Mouse (Mus musculus) forebrain, postnatal 0 days (tissue): ENCODE results near the gene Dram1. TPM values are rescaled to one million over a fixed set of nuclear protein-coding genes. Genes with fewer than 3 reads are reported as not detected.
A peak's percentile ranks its signal among the peaks of the same experiment; 100 is the strongest.
"Not testable (repeated sequence)": the region's sequence is repeated elsewhere in the genome, so short reads cannot be mapped to it uniquely, and the experiment has no call there.

Experiments used
- ATAC-seq: fragments of 200-750 bp; cut with Nextera tagmentation; 2 replicates; pipeline ENCODE4 v1.8.0; 2017; ENCODE audit warnings: mild to moderate bottlenecking, moderate library complexity
- DNase-seq: peaks from one replicate; pipeline ENCODE4 v3.0.0-alpha.2; 2015
- H3K27ac ChIP-seq: fragments of 300-500 bp; sonication (generic); 2 replicates; pipeline ENCODE4 v1.5.1; 2014; ENCODE audit warnings: low read depth, mild to moderate bottlenecking, antibody characterized with exemption, low read length, moderate library complexity, mixed read lengths
- H3K27me3 ChIP-seq: fragments of 300-500 bp; sonication (generic); 2 replicates; pipeline ENCODE4 v1.6.1; 2014; ENCODE audit warnings: mild to moderate bottlenecking, low read length, mixed read lengths; ENCODE audit not compliant: insufficient read depth
- H3K36me3 ChIP-seq: fragments of 300-500 bp; sonication (generic); 2 replicates; pipeline ENCODE4 v1.6.1; 2014; ENCODE audit warnings: mild to moderate bottlenecking, moderate library complexity; ENCODE audit not compliant: insufficient read depth
- H3K4me1 ChIP-seq: fragments of 300-500 bp; sonication (generic); 2 replicates; pipeline ENCODE4 v1.6.1; 2014; ENCODE audit warnings: antibody characterized with exemption; ENCODE audit not compliant: insufficient read depth
- H3K4me2 ChIP-seq: fragments of 300-500 bp; sonication (generic); 2 replicates; pipeline ENCODE4 v1.6.1; 2014; ENCODE audit warnings: low read depth, mild to moderate bottlenecking, moderate library complexity
- H3K4me3 ChIP-seq: fragments of 300-500 bp; sonication (generic); 2 replicates; pipeline ENCODE4 v1.5.1; 2014; ENCODE audit warnings: low read depth, low read length, mixed read lengths
- H3K9ac ChIP-seq: fragments of 300-500 bp; sonication (generic); 2 replicates; pipeline ENCODE4 v1.6.1; 2014; ENCODE audit warnings: mild to moderate bottlenecking
- H3K9me3 ChIP-seq: fragments of 300-500 bp; sonication (generic); 2 replicates; pipeline ENCODE4 v1.6.1; 2016; ENCODE audit warnings: low read length
- CTCF ChIP-seq: sonication (generic); IDR thresholded peaks from 2 replicates; pipeline ENCODE4 v1.5.1; 2016; ENCODE audit warnings: antibody characterized with exemption, control low read depth, low read depth
- WGBS: fragments of 180-500 bp; shearing (Covaris S2); extraction: QIAGEN DNeasy Blood & Tissue Kit; methylation state at CpG from one replicate; pipeline ENCODE4 v1.1.7; 2014; 5-methylcytosine and 5-hydroxymethylcytosine counted together
- polyA plus RNA-seq: library from polyadenylated mRNA; unstranded; fragments of >200 nt; fragmentation: Nextera tagmentation; extraction: Ambion mirVana; gene quantifications from 2 replicates; pipeline ENCODE4 v1.2.1, GENCODE M21; 2015
- total RNA-seq: library from RNA; depleted of rRNA; stranded (reverse); fragments of >200 nt; gene quantifications from 2 replicates; pipeline ENCODE4 v1.2.3, GENCODE M21; 2014

The Dram1 gene
- total and polyA plus RNA-seq, 2 experiments from 2014 or later: 0.62 to 0.92 TPM

DNA sequence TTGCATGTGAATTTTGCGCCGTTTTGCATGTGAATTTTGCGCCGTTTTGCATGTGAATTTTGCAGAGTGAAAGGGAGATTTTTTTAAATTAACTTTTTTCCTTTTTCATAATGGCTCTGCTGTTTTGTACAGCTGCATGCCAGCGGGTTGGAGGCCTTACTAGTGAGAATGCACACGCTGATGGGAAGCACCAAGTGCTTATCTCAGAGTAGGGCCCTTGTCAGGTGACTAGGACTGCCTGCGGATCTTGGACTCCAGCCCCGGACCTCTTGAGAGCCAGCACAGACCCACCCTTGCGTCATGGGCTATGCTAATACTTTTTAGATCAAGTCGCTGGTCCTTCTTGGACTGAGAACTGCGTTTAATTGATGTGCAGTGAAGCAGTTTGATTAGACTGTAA is 1.1 kb upstream of the Dram1 start:
- Histone ChIP-seq H3K4me1 (0 out of 2 replicates have a peak, but pooled peaks cover 7% of the 10 kb centered on the region), H3K9me3 (no peaks in the 10 kb centered on the region), H3K27ac (peak overlapping the region; percentile 92), H3K9ac (peak overlapping the region; percentile 74), H3K4me3 (peak overlapping the region; percentile 82), H3K27me3 (no peaks in the 10 kb centered on the region), H3K36me3 (no peaks in the 10 kb centered on the region), H3K4me2 (peak overlapping the region; percentile 73)
- ATAC-seq: 0 out of 2 replicates have a peak, but pooled peaks have one; percentile 17
- peak; percentile 33 for DNase-seq
- no peak for TF ChIP-seq CTCF
- WGBS: 2% methylated on average over 11 of the region's 11 CpGs

DNA sequence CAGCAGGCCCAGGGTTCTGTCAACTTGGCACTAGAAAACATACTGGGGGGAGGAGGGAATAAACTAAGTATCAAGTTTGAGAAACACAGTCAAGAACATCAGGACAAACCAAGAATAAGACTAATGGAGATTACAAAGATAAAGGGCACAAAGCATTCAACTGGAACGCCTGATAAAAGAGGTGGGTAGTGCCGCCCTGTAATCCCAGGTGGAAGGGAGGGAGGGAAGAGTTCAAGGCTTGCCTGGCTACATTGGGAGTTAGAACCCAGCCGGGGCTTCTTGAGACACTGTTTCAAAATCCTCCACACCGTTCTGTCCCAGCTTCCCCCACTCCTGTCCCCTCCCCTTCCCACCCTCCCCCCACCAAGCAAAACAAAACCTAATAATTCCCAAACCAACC is 1.2 kb downstream of the Dram1 start:
- no peaks in the 10 kb centered on the region for H3K36me3 ChIP-seq
- H3K9ac ChIP-seq: no peak overlapping the region
- no peak for TF ChIP-seq CTCF
- H3K4me1 ChIP-seq: 0 out of 2 replicates have a peak, but pooled peaks cover 7% of the 10 kb centered on the region
- DNase-seq (no peak), ATAC-seq (no peak)
- no peaks in the 10 kb centered on the region for H3K9me3 ChIP-seq
- no peak overlapping the region for H3K4me3 ChIP-seq
- no peak overlapping the region for H3K4me2 ChIP-seq
- no peak overlapping the region for H3K27ac ChIP-seq
- 79% methylated on average over 4 of the region's 4 CpGs for WGBS
- H3K27me3 ChIP-seq: no peaks in the 10 kb centered on the region

DNA sequence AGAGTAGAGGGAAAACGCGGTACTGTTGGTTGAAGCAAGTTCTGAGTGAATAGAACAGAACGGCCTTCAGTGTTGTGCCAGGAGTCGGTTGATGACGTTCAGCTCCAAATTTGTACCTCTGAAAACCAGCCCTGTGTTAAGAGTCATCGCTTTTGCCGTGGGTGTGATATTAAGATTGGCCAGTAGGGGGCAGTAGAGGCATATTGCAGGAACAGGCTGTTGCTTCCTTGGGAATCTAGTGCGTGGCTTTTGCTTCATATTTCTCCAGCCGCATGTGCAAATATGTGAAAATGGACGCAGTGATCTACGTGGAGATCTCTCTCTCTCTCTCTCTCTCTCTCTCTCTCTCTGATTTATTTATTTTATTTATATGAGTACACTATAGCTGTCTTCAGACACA is 2.1 kb downstream of the Dram1 start:
- DNase-seq (peak; percentile 91), ATAC-seq (peak; percentile 37)
- Histone ChIP-seq H3K9me3 (no peaks in the 10 kb centered on the region), H3K27me3 (no peaks in the 10 kb centered on the region), H3K36me3 (no peaks in the 10 kb centered on the region), H3K4me3 (no peak overlapping the region), H3K27ac (no peak overlapping the region), H3K9ac (no peak overlapping the region), H3K4me1 (0 out of 2 replicates have a peak, but pooled peaks cover 7% of the 10 kb centered on the region), H3K4me2 (peak overlapping the region; percentile 40)
- WGBS: 3% methylated on average over 11 of the region's 11 CpGs
- peak; percentile 98 for TF ChIP-seq CTCF

DNA sequence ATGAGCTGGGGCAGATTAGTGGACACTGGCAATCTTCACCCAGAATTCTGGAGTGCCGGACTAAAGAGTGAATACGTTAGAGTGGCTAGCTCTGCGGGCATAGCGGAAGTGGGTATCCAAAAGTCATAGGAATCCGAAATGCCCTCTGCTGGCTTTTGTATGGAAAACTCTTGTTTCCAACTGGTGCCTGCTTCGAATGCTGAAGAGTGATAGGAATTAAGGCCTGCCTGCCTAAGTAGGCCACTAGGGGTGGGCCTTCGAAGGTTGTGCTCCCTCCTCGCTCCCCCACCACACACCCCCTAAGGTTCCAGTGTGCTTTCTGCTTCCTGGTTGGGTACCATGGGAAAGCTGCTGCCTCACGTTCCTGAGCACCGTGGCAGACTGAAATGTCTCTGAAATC is 3.9 kb downstream of the Dram1 start:
- TF ChIP-seq CTCF: peak; percentile 35
- DNase-seq: peak; percentile 9
- H3K27ac ChIP-seq: no peak overlapping the region
- no peaks in the 10 kb centered on the region for H3K4me1 ChIP-seq
- ATAC-seq: no peak
- no peak overlapping the region for H3K4me2 ChIP-seq
- no peak overlapping the region for H3K4me3 ChIP-seq
- H3K27me3 ChIP-seq: no peaks in the 10 kb centered on the region
- no peaks in the 10 kb centered on the region for H3K36me3 ChIP-seq
- H3K9ac ChIP-seq: no peak overlapping the region
- 35% methylated on average over 10 of the region's 10 CpGs for WGBS
- H3K9me3 ChIP-seq: no peaks in the 10 kb centered on the region

DNA sequence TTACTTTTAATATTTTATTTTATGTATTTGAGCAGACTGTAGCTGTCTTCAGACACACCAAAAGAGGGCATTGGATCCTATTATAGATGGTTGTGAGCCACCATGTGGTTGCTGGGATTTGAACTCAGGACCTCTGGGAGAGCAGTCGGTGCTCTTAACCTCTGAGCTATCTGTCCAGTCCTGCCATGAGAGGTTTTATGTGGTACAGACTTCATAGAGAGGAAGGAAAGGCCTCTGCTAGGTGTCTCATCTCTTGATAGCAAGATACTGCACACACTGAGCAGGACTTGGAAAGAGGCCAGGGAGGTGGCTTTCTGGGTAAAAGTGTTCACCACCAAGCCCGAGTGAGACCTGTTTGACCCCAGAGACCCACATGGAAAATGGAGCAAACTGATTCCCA is 5.9 kb downstream of the Dram1 start:
- H3K4me1 ChIP-seq, H3K4me3 ChIP-seq, DNase-seq, ATAC-seq, H3K4me2 ChIP-seq, H3K27me3 ChIP-seq, H3K9me3 ChIP-seq, H3K36me3 ChIP-seq, H3K9ac ChIP-seq, H3K27ac ChIP-seq: not testable (repeated sequence)
- 80% methylated on average over 2 of the region's 2 CpGs for WGBS

DNA sequence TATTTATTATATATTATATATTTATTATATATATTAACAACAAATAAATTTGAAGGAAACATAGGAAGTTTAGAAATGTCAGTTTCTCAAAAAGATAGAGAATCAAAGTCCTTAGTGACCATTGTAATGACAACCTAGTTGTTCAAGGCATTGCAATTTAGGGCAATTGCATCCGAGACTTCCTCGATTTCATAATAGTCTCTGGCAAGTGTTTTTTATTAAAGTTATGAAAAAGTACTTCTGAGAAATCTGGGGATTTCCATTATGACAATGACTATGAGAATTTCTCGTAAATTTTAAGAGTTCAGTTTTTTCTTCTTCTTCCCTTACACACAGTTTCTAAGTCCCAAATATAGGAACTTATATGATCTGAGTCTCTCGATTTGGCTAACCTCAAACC is 6.4 kb downstream of the Dram1 start:
- H3K4me3 ChIP-seq: no peak overlapping the region
- H3K9ac ChIP-seq: no peak overlapping the region
- no peaks in the 10 kb centered on the region for H3K27me3 ChIP-seq
- WGBS: 94% methylated on average over 4 of the region's 4 CpGs
- H3K36me3 ChIP-seq: no peaks in the 10 kb centered on the region
- H3K4me1 ChIP-seq: no peaks in the 10 kb centered on the region
- no peak for ATAC-seq
- no peak for TF ChIP-seq CTCF
- no peaks in the 10 kb centered on the region for H3K9me3 ChIP-seq
- DNase-seq: no peak
- H3K4me2 ChIP-seq: no peak overlapping the region
- H3K27ac ChIP-seq: no peak overlapping the region

DNA sequence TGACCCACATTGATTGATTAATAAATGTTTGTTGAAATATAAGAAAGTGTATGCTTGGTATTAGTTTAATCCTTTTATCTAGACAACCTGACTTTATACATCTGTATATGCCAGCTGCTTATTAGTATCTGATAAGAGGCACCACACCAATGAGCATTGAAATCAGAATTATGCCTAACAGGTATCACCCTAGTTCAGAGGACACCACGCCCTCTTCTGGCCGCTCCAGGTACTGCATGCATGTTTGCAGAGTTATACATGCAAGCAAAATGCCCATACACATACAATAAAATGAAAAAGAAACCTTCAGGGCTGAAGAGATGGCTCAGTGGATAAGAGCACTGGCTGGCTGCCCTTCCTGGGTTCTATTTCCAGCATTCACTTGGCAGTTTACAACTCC is 7.1 kb downstream of the Dram1 start:
- ATAC-seq: no peak
- Histone ChIP-seq H3K4me3 (no peak overlapping the region), H3K4me1 (no peaks in the 10 kb centered on the region), H3K4me2 (no peak overlapping the region), H3K27ac (no peak overlapping the region), H3K27me3 (no peaks in the 10 kb centered on the region), H3K9me3 (no peaks in the 10 kb centered on the region), H3K9ac (no peak overlapping the region), H3K36me3 (no peaks in the 10 kb centered on the region)
- WGBS: 4% methylated on average over 2 of the region's 2 CpGs
- TF ChIP-seq CTCF: peak; percentile 59
- no peak for DNase-seq

DNA sequence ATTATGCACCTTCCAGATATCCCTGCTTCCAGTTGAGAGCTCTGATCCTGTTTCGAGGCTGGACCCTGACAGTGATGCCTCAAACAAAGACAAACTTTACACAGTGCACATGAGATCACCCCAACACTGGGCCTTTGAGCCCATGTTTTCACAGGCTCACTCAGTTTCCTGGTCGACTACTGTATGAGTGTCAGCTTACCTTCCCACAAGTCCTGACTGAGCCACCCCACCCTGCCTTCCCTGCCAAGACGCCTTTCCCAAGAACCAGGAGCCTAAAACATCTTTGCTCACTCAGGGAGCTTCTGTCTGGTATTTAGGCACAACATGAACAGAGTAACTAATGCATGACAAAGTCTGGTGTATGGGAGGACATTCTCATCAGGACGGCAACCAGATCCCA is 9.6 kb downstream of the Dram1 start:
- Histone ChIP-seq H3K4me3 (no peak overlapping the region), H3K27ac (no peak overlapping the region), H3K9me3 (no peaks in the 10 kb centered on the region), H3K4me1 (no peaks in the 10 kb centered on the region), H3K36me3 (no peaks in the 10 kb centered on the region), H3K4me2 (no peak overlapping the region), H3K27me3 (no peaks in the 10 kb centered on the region), H3K9ac (no peak overlapping the region)
- TF ChIP-seq CTCF: no peak
- WGBS: 51% methylated on average over 4 of the region's 4 CpGs
- ATAC-seq (no peak), DNase-seq (no peak)
